Mouse (Mus musculus): ENCODE data around the gene Gm7861. TPM values are rescaled to one million over a fixed set of nuclear protein-coding genes. Genes with fewer than 3 reads are reported as not detected.
"Not testable (repeated sequence)": the region's sequence is repeated elsewhere in the genome, so short reads cannot be mapped to it uniquely, and the experiment has no call there.

Gene Gm7861
- not detected in 2 replicates for polyA plus RNA-seq (2015; fragmentation: Nextera tagmentation; extraction: Ambion mirVana)

DNA sequence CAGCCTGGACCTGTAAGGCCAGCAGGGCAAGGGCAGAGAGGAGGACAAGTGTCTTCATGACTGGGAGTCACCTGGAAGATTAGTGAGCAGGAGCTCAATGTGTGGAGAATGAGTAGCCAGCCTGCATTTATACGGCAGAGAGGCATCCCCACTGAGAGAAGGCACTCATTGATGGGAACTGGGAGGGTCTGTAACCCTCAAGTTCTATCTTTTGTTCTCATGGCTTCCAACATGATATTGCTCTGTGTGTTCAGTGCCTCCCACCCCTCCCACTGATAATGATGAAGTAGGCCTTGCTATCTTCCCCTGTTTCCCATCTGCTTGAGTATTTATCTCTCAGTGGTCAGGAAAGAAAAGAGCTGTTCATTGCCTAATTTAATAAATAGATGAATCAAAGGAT lies at the start of gene Gm7861:
Gene Gm7861, minus strand, starts transcription at position 101 of the 400 bp plus-strand sequence.
- WGBS, result no CpG with 5 or more reads among the region's 1 CpGs
- H3K36me3 ChIP-seq (ENCODE audit: poor library complexity, severe bottlenecking); ATAC-seq; H3K27me3 ChIP-seq; H3K4me2 ChIP-seq; H3K9me3 ChIP-seq (replicated peaks); H3K4me3 ChIP-seq; H3K27ac ChIP-seq; H3K4me1 ChIP-seq; H3K9ac ChIP-seq: not testable (repeated sequence)

DNA sequence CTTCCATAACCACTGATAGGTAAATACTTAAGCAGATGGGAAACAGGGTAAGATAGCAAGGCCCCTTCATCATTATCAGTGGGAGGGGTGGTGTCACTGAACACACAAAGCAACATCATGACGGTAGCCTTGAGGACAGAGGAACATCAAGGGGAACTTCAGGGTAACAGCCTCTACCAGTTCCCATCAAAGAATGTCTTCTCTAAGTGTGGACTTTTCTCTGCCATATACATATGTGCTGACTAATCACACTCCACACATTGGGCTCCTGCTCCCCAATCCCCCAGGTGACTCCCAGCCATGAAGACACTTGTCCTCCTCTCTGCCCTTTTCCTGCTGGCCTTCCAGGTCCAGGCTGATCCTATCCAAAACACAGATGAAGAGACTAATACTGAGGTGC lies 23.6 kb upstream of the Gm7861 start, which contains the start of gene Defa26:
Gene Defa26, plus strand, starts transcription at position 301 of the 400 bp plus-strand sequence.
- 100% methylated on average over 1 of the region's 1 CpGs for WGBS
- H3K9me3 ChIP-seq (replicated peaks); H3K4me1 ChIP-seq; H3K4me3 ChIP-seq; H3K27ac ChIP-seq; H3K36me3 ChIP-seq (ENCODE audit: poor library complexity, severe bottlenecking); ATAC-seq; H3K27me3 ChIP-seq; H3K9ac ChIP-seq; H3K4me2 ChIP-seq: not testable (repeated sequence)

DNA sequence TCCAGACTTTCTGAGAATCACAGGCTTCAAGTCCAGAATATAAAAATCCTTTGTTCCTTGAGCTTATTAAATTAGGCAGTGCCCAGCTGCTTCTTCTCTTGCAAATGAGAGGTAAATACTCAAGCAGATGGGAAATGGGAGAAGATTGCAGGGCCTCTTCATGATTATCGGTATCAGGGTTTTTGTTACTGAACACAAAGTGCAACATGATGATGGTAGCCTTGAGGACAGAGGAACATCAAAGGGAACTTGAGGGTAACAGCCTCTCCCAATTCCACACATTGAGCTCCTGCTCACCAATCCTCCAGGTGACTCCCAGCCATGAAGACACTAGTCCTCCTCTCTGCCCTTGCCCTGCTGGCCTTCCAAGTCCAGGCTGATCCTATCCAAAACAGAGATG lies 11.6 kb downstream of the Gm7861 start, which contains the start of gene Defa28:
Gene Defa28, plus strand, starts transcription at position 301 of the 400 bp plus-strand sequence.
- H3K9ac ChIP-seq; H3K27ac ChIP-seq; H3K4me3 ChIP-seq; H3K4me1 ChIP-seq; H3K27me3 ChIP-seq; H3K4me2 ChIP-seq; H3K36me3 ChIP-seq (ENCODE audit: poor library complexity, severe bottlenecking); H3K9me3 ChIP-seq (replicated peaks); ATAC-seq: not testable (repeated sequence)
- no CpG with 5 or more reads among the region's 1 CpGs for WGBS

DNA sequence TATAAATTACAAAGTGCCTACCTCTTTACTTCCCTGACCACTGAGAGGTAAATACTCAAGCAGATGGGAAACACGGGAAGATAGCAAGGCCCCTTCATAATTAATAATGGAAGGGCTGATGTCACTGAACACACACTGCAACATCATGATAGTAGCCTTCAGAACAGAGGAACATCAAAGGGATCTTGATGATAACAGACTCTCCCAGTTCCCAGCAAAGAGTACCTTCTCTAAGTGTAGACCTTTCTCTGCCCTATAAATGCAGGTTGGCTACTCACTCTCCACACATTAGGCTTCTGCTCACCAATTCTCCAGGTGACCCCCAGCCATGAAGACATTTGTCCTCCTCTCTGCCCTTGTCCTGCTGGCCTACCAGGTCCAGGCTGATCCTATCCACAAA lies 29.2 kb downstream of the Gm7861 start, which contains the start of gene Defa37:
Gene Defa37, plus strand, starts transcription at position 301 of the 400 bp plus-strand sequence.
- H3K36me3 ChIP-seq (ENCODE audit: poor library complexity, severe bottlenecking); ATAC-seq; H3K4me1 ChIP-seq; H3K4me3 ChIP-seq; H3K27me3 ChIP-seq; H3K9ac ChIP-seq; H3K9me3 ChIP-seq (replicated peaks); H3K27ac ChIP-seq; H3K4me2 ChIP-seq: not testable (repeated sequence)
- WGBS, result no CpG with 5 or more reads among the region's 1 CpGs

Other genes with a start within 250 kb of the Gm7861 start
- not detected in 2 replicates for gene Defa2, start 216.0 kb downstream of the Gm7861 start, polyA plus RNA-seq (2015; fragmentation: Nextera tagmentation; extraction: Ambion mirVana)
- not detected in 2 replicates for gene Defa33, start 202.7 kb downstream of the Gm7861 start, polyA plus RNA-seq (2015; fragmentation: Nextera tagmentation; extraction: Ambion mirVana)
- gene Defa36, start 167.1 kb downstream of the Gm7861 start, polyA plus RNA-seq (2015; fragmentation: Nextera tagmentation; extraction: Ambion mirVana), result not detected in 2 replicates
- gene Gm7849, start 137.9 kb downstream of the Gm7861 start, polyA plus RNA-seq (2015; fragmentation: Nextera tagmentation; extraction: Ambion mirVana), result not detected in 2 replicates
- not detected in 2 replicates for gene Defa20, start 85.2 kb downstream of the Gm7861 start, polyA plus RNA-seq (2015; fragmentation: Nextera tagmentation; extraction: Ambion mirVana)
- gene Defa32, start 65.5 kb downstream of the Gm7861 start, polyA plus RNA-seq (2015; fragmentation: Nextera tagmentation; extraction: Ambion mirVana), result not detected in 2 replicates
- not detected in 2 replicates for gene Defa37, start 29.1 kb downstream of the Gm7861 start, polyA plus RNA-seq (2015; fragmentation: Nextera tagmentation; extraction: Ambion mirVana)
- not detected in 2 replicates for gene Defa28, start 11.5 kb downstream of the Gm7861 start, polyA plus RNA-seq (2015; fragmentation: Nextera tagmentation; extraction: Ambion mirVana)
- gene Defa26, start 23.7 kb upstream of the Gm7861 start, polyA plus RNA-seq (2015; fragmentation: Nextera tagmentation; extraction: Ambion mirVana), result not detected in 2 replicates
- gene Defa17, start 61.3 kb upstream of the Gm7861 start, polyA plus RNA-seq (2015; fragmentation: Nextera tagmentation; extraction: Ambion mirVana), result not detected in 2 replicates
- gene Defa34, start 71.3 kb upstream of the Gm7861 start, polyA plus RNA-seq (2015; fragmentation: Nextera tagmentation; extraction: Ambion mirVana), result not detected in 2 replicates
- not detected in 2 replicates for gene AY761184, start 109.1 kb upstream of the Gm7861 start, polyA plus RNA-seq (2015; fragmentation: Nextera tagmentation; extraction: Ambion mirVana)
- not detected in 2 replicates for gene Defa24, start 140.0 kb upstream of the Gm7861 start, polyA plus RNA-seq (2015; fragmentation: Nextera tagmentation; extraction: Ambion mirVana)
- not detected in 2 replicates for gene Defb50, start 229.0 kb upstream of the Gm7861 start, polyA plus RNA-seq (2015; fragmentation: Nextera tagmentation; extraction: Ambion mirVana)
- gene Defb2, start 245.4 kb upstream of the Gm7861 start, polyA plus RNA-seq (2015; fragmentation: Nextera tagmentation; extraction: Ambion mirVana), result not detected in 2 replicates